Comparison of ENCODE assay signal across 13 mouse cellular contexts in the genomic region with DNA sequence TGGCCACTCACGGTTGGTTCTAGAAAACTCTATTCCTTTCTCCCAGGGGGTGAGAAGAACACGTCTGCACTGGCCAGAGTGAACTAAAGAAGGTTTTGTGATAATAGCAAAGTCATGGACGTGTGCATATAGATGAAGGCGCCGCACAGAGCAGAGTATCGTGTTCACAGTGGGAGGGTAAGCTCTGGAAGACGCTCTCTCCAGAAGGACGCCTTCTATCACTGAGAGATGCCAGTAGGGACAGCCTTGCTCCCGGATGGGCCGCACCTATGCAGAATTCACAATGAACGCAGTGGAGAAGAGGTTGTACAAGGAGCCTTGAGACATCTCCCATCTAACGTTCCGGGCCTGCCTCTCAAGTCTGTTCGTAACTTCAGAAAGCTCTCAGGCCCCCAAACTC.
"Had no signal": no experiment of that assay in that cellular context is flagged by ENCODE, and none has a peak within 500 bp of the region (broad histone marks: within the 10 kb centered on the region; RNA-seq: fewer than 3 reads in every experiment).

No protein-coding gene starts in this region.

- H3K4me1 ChIP-seq: liver, embryonic 13.5 days had no signal

- H3K9ac ChIP-seq: limb, embryonic 12.5 days; liver, embryonic 13.5 days; liver, postnatal 0 days; lung, embryonic 15.5 days had no signal

- H3K36me3 ChIP-seq: limb, embryonic 12.5 days; liver, embryonic 13.5 days; lung, embryonic 15.5 days had no signal

- ATAC-seq: liver, postnatal 0 days had no signal

- H3K4me2 ChIP-seq: limb, embryonic 12.5 days; liver, embryonic 13.5 days; lung, embryonic 15.5 days had no signal

- DNase-seq: kidney, adult 11 months; kidney, postnatal 10 days; kidney, postnatal 4 days; liver; liver, embryonic 13.5 days; liver, postnatal 0 days; lung, postnatal 14 days; right cerebral cortex, postnatal 25 days; thymus, postnatal 36 days had no signal

- H3K27me3 ChIP-seq: limb, embryonic 12.5 days; liver, embryonic 13.5 days; lung, embryonic 15.5 days had no signal

- H3K4me3 ChIP-seq: layer of hippocampus, adult 2 months; limb, embryonic 12.5 days; liver, embryonic 13.5 days; lung, embryonic 15.5 days had no signal

- H3K9me3 ChIP-seq: liver, embryonic 13.5 days; lung, embryonic 15.5 days had no signal

- H3K27ac ChIP-seq: layer of hippocampus, adult 2 months; limb, embryonic 12.5 days; liver, embryonic 13.5 days; lung, embryonic 15.5 days; macrophage had no signal
